Mouse (Mus musculus): ENCODE data around the gene Krtcap2. TPM values are rescaled to one million over a fixed set of nuclear protein-coding genes. Genes with fewer than 3 reads are reported as not detected.

Gene Krtcap2
- polyA plus RNA-seq, 2 experiments: 26.3 to 138 TPM

DNA sequence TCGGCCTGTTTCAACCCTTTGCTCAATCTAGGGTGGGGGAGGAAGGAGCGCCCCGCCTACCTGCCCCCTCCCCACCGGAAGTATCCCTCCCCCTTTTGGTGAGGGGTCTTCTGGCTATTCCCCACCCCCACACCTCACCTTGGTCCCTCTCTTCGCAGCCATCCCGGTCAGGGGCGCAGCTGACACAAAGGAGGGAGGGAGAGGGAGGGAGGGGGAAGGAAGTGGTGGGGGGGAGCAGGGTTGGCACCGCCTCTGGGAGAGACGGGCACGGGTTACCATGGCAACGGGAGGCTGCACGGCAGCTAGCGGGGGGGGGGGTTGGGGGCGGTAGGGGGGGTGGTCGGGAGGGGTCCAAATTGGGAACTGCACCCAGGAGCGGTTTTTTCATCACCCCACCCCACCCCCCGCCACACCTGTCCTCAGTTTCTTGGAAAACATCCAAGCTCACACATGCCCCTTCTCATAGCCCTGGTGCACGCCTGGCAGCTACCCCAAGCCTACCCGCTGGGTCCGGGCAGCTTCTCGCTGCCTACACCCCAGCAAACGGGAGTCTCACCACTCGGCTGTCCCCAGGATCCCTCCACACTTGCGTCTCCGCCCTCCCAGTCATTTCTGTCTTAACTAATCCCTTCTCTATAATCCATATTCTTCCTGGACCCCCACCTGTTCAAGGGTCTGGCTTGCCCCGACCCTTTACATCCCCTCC lies 631 bp upstream of the Krtcap2 start:
- WGBS (ENCODE audit: insufficient replicate concordance): under 1% methylated on average over 25 of the region's 26 CpGs

DNA sequence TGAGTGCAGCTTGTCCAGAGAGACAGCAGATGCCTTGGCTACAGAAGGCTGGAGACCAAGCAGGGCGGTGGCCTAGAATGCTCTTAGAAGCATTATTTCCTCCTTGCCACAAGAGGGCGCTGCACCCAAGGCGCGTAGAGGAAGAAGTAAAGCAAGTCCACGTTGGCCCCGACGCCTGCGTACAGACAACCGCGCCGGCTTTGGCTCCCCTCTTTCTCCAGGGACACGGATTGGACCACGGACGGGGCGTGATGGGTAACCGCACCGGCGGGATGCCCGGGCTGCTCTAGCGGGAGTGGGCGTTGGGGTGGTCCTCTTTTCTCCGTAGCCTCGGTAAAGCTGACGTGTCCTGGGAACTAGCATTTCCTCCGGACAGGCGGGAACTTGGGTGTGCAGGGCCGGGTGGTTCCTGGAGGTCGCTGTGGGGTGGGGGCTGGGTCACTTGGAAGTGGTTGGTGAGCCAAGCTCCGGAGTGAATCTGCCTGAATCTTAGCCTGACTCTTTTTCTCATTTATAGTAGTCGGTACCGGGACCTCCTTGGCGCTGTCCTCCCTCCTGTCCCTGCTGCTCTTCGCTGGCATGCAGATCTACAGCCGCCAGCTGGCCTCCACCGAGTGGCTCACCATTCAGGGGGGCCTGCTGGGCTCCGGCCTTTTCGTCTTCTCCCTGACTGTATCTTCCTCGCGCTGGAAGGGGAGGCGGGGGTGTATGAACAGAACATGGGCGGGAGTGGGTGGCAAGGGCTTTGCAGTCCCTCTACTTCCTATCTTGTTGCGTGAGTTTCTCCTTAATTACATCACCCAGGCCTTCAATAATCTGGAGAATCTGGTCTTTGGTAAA lies 715 bp downstream of the Krtcap2 start, which contains the start of gene Trim46:
Trim46 (minus strand) TSS at position 49 of the 840 bp plus-strand sequence.
- H3K4me3 ChIP-seq (ENCODE audit: insufficient read depth in 1 of 2, low read depth in 2 of 2, low read length in 2 of 2): peak within 1 kb of the TSS; percentile 74 to 75
- under 1% methylated on average over 42 of the region's 42 CpGs for WGBS (ENCODE audit: insufficient replicate concordance)
- H3K9me3 ChIP-seq (ENCODE audit: control insufficient read depth, low read length): no peaks in the 10 kb centered on the region
- no peaks in the 10 kb centered on the region for H3K36me3 ChIP-seq (replicated peaks; ENCODE audit: control insufficient read depth, insufficient read depth, low read depth)
- H3K4me1 ChIP-seq (replicated peaks; ENCODE audit: control insufficient read depth in 2 of 2, insufficient read depth in 2 of 2, low read length in 1 of 2): peaks cover 9 to 12% of the 10 kb centered on the region in 2 experiments
- H3K27ac ChIP-seq: no peak within 1 kb of the TSS
- H3K9ac ChIP-seq (replicated peaks): peak within 1 kb of the TSS; percentile 73
- H3K4me2 ChIP-seq (ENCODE audit: low read depth): peak within 1 kb of the TSS; percentile 90
- TF ChIP-seq EP300 (IDR thresholded peaks at IDR 0.05; ENCODE audit: low read depth) (no peak), CTCF (IDR thresholded peaks at IDR 0.05; ENCODE audit: low read depth) (peak; percentile 99)
- ATAC-seq (ENCODE audit: insufficient read depth) (peak; percentile 71), DNase-seq (ENCODE audit: low read depth in 3 of 3, low spot score in 3 of 3) (peak; percentile 79 to 80 (median 80))
- H3K27me3 ChIP-seq (ENCODE audit: control insufficient read depth, insufficient read depth, low read length): peaks cover 20% of the 10 kb centered on the region

More for the DNA sequence above, 631 bp upstream of the Krtcap2 start:
- no peak overlapping the region for H3K27ac ChIP-seq
- peak overlapping the region in 1 of 2 experiments; percentile 18; a peak in 1 of 4 replicates for H3K4me3 ChIP-seq (ENCODE audit: insufficient read depth in 1 of 2, low read depth in 2 of 2, low read length in 2 of 2)
- peaks cover 20% of the 10 kb centered on the region for H3K27me3 ChIP-seq (ENCODE audit: control insufficient read depth, insufficient read depth, low read length)
- no peak for DNase-seq (ENCODE audit: low read depth in 3 of 3, low spot score in 3 of 3)
- peaks cover 3 to 9% of the 10 kb centered on the region in 2 experiments for H3K4me1 ChIP-seq (replicated peaks; ENCODE audit: control insufficient read depth in 2 of 2, insufficient read depth in 2 of 2, low read length in 1 of 2)
- no peak overlapping the region for H3K9ac ChIP-seq (replicated peaks)
- H3K4me2 ChIP-seq (ENCODE audit: low read depth): peak overlapping the region; percentile 90
- no peaks in the 10 kb centered on the region for H3K9me3 ChIP-seq (ENCODE audit: control insufficient read depth, low read length)
- TF ChIP-seq EP300 (IDR thresholded peaks at IDR 0.05; ENCODE audit: low read depth) (no peak), CTCF (IDR thresholded peaks at IDR 0.05; ENCODE audit: low read depth) (no peak)
- no peaks in the 10 kb centered on the region for H3K36me3 ChIP-seq (replicated peaks; ENCODE audit: control insufficient read depth, insufficient read depth, low read depth)
- ATAC-seq (ENCODE audit: insufficient read depth): no peak

- TF ChIP-seq EP300 (IDR thresholded peaks at IDR 0.05; ENCODE audit: low read depth): no peak
- TF ChIP-seq CTCF (IDR thresholded peaks at IDR 0.05; ENCODE audit: low read depth): no peak
- no peak for DNase-seq (ENCODE audit: low read depth in 3 of 3, low spot score in 3 of 3)
- Histone ChIP-seq H3K4me3 (ENCODE audit: insufficient read depth in 1 of 2, low read depth in 2 of 2, low read length in 2 of 2) (no peak overlapping the region), H3K36me3 (replicated peaks; ENCODE audit: control insufficient read depth, insufficient read depth, low read depth) (no peaks in the 10 kb centered on the region), H3K9ac (replicated peaks) (no peak overlapping the region), H3K4me2 (ENCODE audit: low read depth) (peak overlapping the region; percentile 90), H3K4me1 (replicated peaks; ENCODE audit: control insufficient read depth in 2 of 2, insufficient read depth in 2 of 2, low read length in 1 of 2) (peaks cover 9 to 12% of the 10 kb centered on the region in 2 experiments), H3K27ac (no peak overlapping the region), H3K27me3 (ENCODE audit: control insufficient read depth, insufficient read depth, low read length) (peaks cover 28% of the 10 kb centered on the region), H3K9me3 (ENCODE audit: control insufficient read depth, low read length) (no peaks in the 10 kb centered on the region)
- 67% methylated on average over 4 of the region's 4 CpGs for WGBS (ENCODE audit: insufficient replicate concordance)
- no peak for ATAC-seq (ENCODE audit: insufficient read depth)
These were observed 1.7 kb downstream of the Krtcap2 start for GRCm38 (mm10) chr3:89247466-89247865.

GRCm38 (mm10) chr3:89250435-89251040 lies 4.8 kb downstream of the Krtcap2 start:
- TF ChIP-seq CTCF (IDR thresholded peaks at IDR 0.05; ENCODE audit: low read depth): peak; percentile 80
- no peak for TF ChIP-seq EP300 (IDR thresholded peaks at IDR 0.05; ENCODE audit: low read depth)
- no peak overlapping the region for H3K4me3 ChIP-seq (ENCODE audit: insufficient read depth in 1 of 2, low read depth in 2 of 2, low read length in 2 of 2)
- peaks cover 13% of the 10 kb centered on the region for H3K27me3 ChIP-seq (ENCODE audit: control insufficient read depth, insufficient read depth, low read length)
- 12% methylated on average over 7 of the region's 7 CpGs for WGBS (ENCODE audit: insufficient replicate concordance)
- no peak overlapping the region for H3K27ac ChIP-seq
- peaks cover 9 to 14% of the 10 kb centered on the region in 2 experiments for H3K4me1 ChIP-seq (replicated peaks; ENCODE audit: control insufficient read depth in 2 of 2, insufficient read depth in 2 of 2, low read length in 1 of 2)
- DNase-seq (ENCODE audit: low read depth in 3 of 3, low spot score in 3 of 3): no peak
- H3K9me3 ChIP-seq (ENCODE audit: control insufficient read depth, low read length): no peaks in the 10 kb centered on the region
- ATAC-seq (ENCODE audit: insufficient read depth): no peak
- H3K36me3 ChIP-seq (replicated peaks; ENCODE audit: control insufficient read depth, insufficient read depth, low read depth): no peaks in the 10 kb centered on the region
- H3K9ac ChIP-seq (replicated peaks): no peak overlapping the region
- no peak overlapping the region for H3K4me2 ChIP-seq (ENCODE audit: low read depth)

Data from liver, embryonic 14.5 days (tissue).